Mouse (Mus musculus): ENCODE results near the gene Lhfpl5.

- TF ChIP-seq CTCF (IDR thresholded peaks at IDR 0.05; ENCODE audit: extremely low read depth, insufficient read depth, insufficient read length, insufficient replicate concordance), result no peak
- TF ChIP-seq POLR2A (IDR thresholded peaks at IDR 0.05; ENCODE audit: low read depth, low read length), result no peak
These were observed 39.9 kb downstream of the Lhfpl5 start for GRCm38 (mm10) chr17:28615332-28615731.
